Mouse (Mus musculus) kidney, embryonic 16.5 days (tissue): ENCODE results near the gene Tecpr2. TPM values are rescaled to one million over a fixed set of nuclear protein-coding genes. Genes with fewer than 3 reads are reported as not detected.

Experiments
- ATAC-seq: fragments of 200-750 bp; cut with Nextera tagmentation; 2 replicates; pipeline ENCODE4 v1.8.0; 2017; ENCODE audit warnings: moderate TSS enrichment; ENCODE audit not compliant: low FRiP score, low TSS enrichment
- H3K27ac ChIP-seq: fragments of 300-500 bp; sonication (generic); 2 replicates; pipeline ENCODE4 v1.5.1; 2014; ENCODE audit warnings: low read length
- H3K27me3 ChIP-seq: fragments of 300-500 bp; sonication (generic); 2 replicates; pipeline ENCODE4 v1.6.1; 2014; ENCODE audit warnings: low read length, control low read depth, mixed read lengths; ENCODE audit not compliant: insufficient read depth
- H3K36me3 ChIP-seq: fragments of 300-500 bp; sonication (generic); 2 replicates; pipeline ENCODE4 v1.6.1; 2014; ENCODE audit warnings: low read length, control low read depth, mixed read lengths; ENCODE audit not compliant: insufficient read depth
- H3K4me1 ChIP-seq: fragments of 300-500 bp; sonication (generic); 2 replicates; pipeline ENCODE4 v1.6.1; 2014; ENCODE audit warnings: low read length, control low read depth, mixed read lengths; ENCODE audit not compliant: insufficient read depth
- H3K4me2 ChIP-seq: fragments of 300-500 bp; sonication (generic); replicated peaks from 2 replicates; pipeline ENCODE4 v1.6.1; 2014; ENCODE audit warnings: low read depth, low read length
- H3K4me3 ChIP-seq: fragments of 300-500 bp; sonication (generic); 2 replicates; pipeline ENCODE4 v1.5.1; 2014; ENCODE audit warnings: mild to moderate bottlenecking, low read length
- H3K9ac ChIP-seq: fragments of 300-500 bp; sonication (generic); replicated peaks from 2 replicates; pipeline ENCODE4 v1.6.1; 2014; ENCODE audit warnings: low read length
- H3K9me3 ChIP-seq: fragments of 300-500 bp; sonication (generic); 2 replicates; pipeline ENCODE4 v1.6.1; 2016; ENCODE audit warnings: low read length, control low read depth
- WGBS: fragments of 180-500 bp; shearing (Covaris S2); extraction: QIAGEN DNeasy Blood & Tissue Kit; methylation state at CpG from one replicate; pipeline ENCODE4 v1.1.7; 2014; 5-methylcytosine and 5-hydroxymethylcytosine counted together
- polyA plus RNA-seq: library from polyadenylated mRNA; unstranded; fragments of >200 nt; fragmentation: Nextera tagmentation; extraction: Ambion mirVana; gene quantifications from 2 replicates; pipeline ENCODE4 v1.2.1, GENCODE M21; 2015

Tecpr2 gene
- polyA plus RNA-seq, 1 experiment from 2014 or later: 3.6 TPM

- H3K4me2 ChIP-seq: peak overlapping the region; percentile 62
- peak overlapping the region; percentile 72 for H3K9ac ChIP-seq
- no peaks in the 10 kb centered on the region for H3K9me3 ChIP-seq
- ATAC-seq: no peak
- H3K36me3 ChIP-seq: no peaks in the 10 kb centered on the region
- peaks cover 5% of the 10 kb centered on the region for H3K4me1 ChIP-seq
- no peak overlapping the region; the same call in 1 of the 2 replicates for H3K27ac ChIP-seq
- H3K4me3 ChIP-seq: peak overlapping the region; percentile 58
- no peaks in the 10 kb centered on the region for H3K27me3 ChIP-seq
- 73% methylated on average over 12 of the region's 12 CpGs for WGBS
These were observed 103.7 kb downstream of the Tecpr2 start for GRCm38 (mm10) chr12:110992771-110993170.

- ATAC-seq: no peak
- Histone ChIP-seq H3K9ac (no peak overlapping the region), H3K27ac (no peak overlapping the region), H3K4me2 (no peak overlapping the region), H3K36me3 (no peaks in the 10 kb centered on the region), H3K9me3 (no peaks in the 10 kb centered on the region), H3K4me3 (no peak overlapping the region), H3K27me3 (no peaks in the 10 kb centered on the region), H3K4me1 (peaks cover 5% of the 10 kb centered on the region)
- 85% methylated on average over 3 of the region's 3 CpGs for WGBS
These were observed 104.2 kb downstream of the Tecpr2 start for GRCm38 (mm10) chr12:110993226-110993625.

- no peak overlapping the region for H3K4me2 ChIP-seq
- H3K4me1 ChIP-seq: peaks cover 5% of the 10 kb centered on the region
- no peaks in the 10 kb centered on the region for H3K36me3 ChIP-seq
- no peaks in the 10 kb centered on the region for H3K27me3 ChIP-seq
- H3K9me3 ChIP-seq: no peaks in the 10 kb centered on the region
- H3K27ac ChIP-seq: no peak overlapping the region
- no peak overlapping the region for H3K4me3 ChIP-seq
- H3K9ac ChIP-seq: no peak overlapping the region
- WGBS: 28% methylated on average over 12 of the region's 12 CpGs
- no peak for ATAC-seq
These were observed 105.6 kb downstream of the Tecpr2 start for GRCm38 (mm10) chr12:110994666-110995065.

DNA sequence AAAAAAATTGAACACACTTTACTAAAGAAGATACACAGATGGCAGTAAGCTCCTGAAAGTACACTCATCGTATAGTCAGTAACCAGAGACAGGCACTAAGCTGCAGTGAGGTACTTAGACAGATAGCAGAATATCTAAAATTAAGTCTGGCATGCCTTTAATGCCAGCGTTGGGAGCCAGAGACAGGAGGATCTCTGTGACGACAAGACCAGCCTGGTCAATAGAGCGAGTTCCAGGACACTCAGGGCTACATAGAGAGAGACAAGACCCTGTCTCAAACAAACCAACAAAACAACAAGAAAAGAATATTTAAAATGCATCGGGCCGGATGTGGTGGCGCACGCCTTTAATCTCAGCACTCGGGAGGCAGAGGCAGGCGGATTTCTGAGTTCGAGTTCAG is 109.0 kb downstream of the Tecpr2 start:
- Histone ChIP-seq H3K36me3 (no peaks in the 10 kb centered on the region), H3K9me3 (no peaks in the 10 kb centered on the region), H3K27me3 (no peaks in the 10 kb centered on the region), H3K4me1 (no peaks in the 10 kb centered on the region), H3K9ac (no peak overlapping the region), H3K4me2 (no peak overlapping the region), H3K27ac (no peak overlapping the region), H3K4me3 (no peak overlapping the region)
- 97% methylated on average over 11 of the region's 11 CpGs for WGBS
- ATAC-seq: no peak

GRCm38 (mm10) chr12:110999820-111000219 is 110.8 kb downstream of the Tecpr2 start:
- ATAC-seq: no peak
- H3K4me1 ChIP-seq: no peaks in the 10 kb centered on the region
- no peaks in the 10 kb centered on the region for H3K9me3 ChIP-seq
- 93% methylated on average over 2 of the region's 2 CpGs for WGBS
- no peak overlapping the region for H3K9ac ChIP-seq
- H3K4me3 ChIP-seq: no peak overlapping the region
- no peak overlapping the region for H3K27ac ChIP-seq
- no peaks in the 10 kb centered on the region for H3K27me3 ChIP-seq
- no peak overlapping the region for H3K4me2 ChIP-seq
- no peaks in the 10 kb centered on the region for H3K36me3 ChIP-seq

- Histone ChIP-seq H3K27ac (no peak overlapping the region), H3K4me1 (no peaks in the 10 kb centered on the region), H3K9ac (no peak overlapping the region), H3K36me3 (no peaks in the 10 kb centered on the region), H3K27me3 (no peaks in the 10 kb centered on the region), H3K4me3 (no peak overlapping the region), H3K4me2 (no peak overlapping the region), H3K9me3 (no peaks in the 10 kb centered on the region)
- no peak for ATAC-seq
- WGBS: 90% methylated on average over 7 of the region's 7 CpGs
These were observed 111.9 kb downstream of the Tecpr2 start for GRCm38 (mm10) chr12:111000956-111001355.

DNA sequence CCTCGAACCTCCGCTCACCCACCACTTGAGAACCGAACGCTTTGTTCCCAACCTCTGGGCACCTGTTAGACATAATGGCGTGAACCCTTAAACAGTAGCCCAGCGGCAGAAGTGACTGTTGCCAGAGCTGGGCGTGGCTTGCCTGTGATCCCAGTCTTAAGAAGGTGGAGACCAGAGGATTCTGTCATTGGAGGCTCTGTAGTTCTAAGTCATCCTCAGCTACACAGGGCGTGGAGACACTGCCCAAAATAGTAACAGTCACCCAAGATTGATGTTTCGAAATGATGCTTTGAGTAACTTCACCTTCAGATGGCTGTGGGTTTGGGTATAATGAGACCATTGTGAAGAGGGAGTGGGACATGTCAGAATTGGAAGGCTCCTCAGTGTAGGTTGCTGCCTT is 115.1 kb downstream of the Tecpr2 start:
- Histone ChIP-seq H3K27me3 (no peaks in the 10 kb centered on the region), H3K9me3 (no peaks in the 10 kb centered on the region), H3K4me3 (no peak overlapping the region), H3K4me1 (peaks cover 19% of the 10 kb centered on the region), H3K4me2 (no peak overlapping the region), H3K27ac (no peak overlapping the region), H3K9ac (no peak overlapping the region), H3K36me3 (no peaks in the 10 kb centered on the region)
- WGBS: 83% methylated on average over 9 of the region's 9 CpGs
- no peak for ATAC-seq

DNA sequence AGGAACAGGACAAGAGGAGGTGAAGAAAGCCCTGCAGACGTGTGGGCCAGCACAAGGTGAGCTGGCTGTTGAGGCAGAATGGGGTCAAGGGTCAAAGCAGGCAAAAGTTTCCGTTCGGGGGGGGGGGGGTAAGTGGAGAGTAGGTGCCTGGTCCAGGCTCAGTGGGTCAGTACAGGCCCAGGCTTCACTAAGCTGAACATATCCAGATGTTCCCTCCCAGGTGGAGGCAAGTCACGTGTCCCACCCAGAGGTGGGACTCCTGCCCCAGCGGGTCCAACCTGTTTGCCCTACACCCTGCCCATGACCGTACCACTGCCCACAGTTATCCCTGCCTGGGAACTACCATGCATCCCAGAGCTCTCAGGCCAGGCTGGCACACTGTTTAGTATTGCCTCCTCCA is 116.7 kb downstream of the Tecpr2 start:
- Histone ChIP-seq H3K9me3 (no peaks in the 10 kb centered on the region), H3K9ac (no peak overlapping the region), H3K27ac (no peak overlapping the region), H3K4me2 (no peak overlapping the region), H3K36me3 (no peaks in the 10 kb centered on the region), H3K4me1 (peaks cover 19% of the 10 kb centered on the region), H3K27me3 (no peaks in the 10 kb centered on the region), H3K4me3 (no peak overlapping the region)
- peak; percentile 36; the same call in 1 of the 2 replicates for ATAC-seq
- WGBS: 65% methylated on average over 6 of the region's 6 CpGs

- WGBS: 70% methylated on average over 5 of the region's 5 CpGs
- H3K36me3 ChIP-seq: no peaks in the 10 kb centered on the region
- no peaks in the 10 kb centered on the region for H3K27me3 ChIP-seq
- H3K27ac ChIP-seq: no peak overlapping the region
- no peak overlapping the region for H3K9ac ChIP-seq
- peaks cover 19% of the 10 kb centered on the region for H3K4me1 ChIP-seq
- no peak overlapping the region for H3K4me3 ChIP-seq
- H3K9me3 ChIP-seq: no peaks in the 10 kb centered on the region
- ATAC-seq: peak; percentile 18; the same call in 1 of the 2 replicates
- no peak overlapping the region for H3K4me2 ChIP-seq
These were observed 117.3 kb downstream of the Tecpr2 start for GRCm38 (mm10) chr12:111006339-111006738.

- Histone ChIP-seq H3K27me3 (no peaks in the 10 kb centered on the region), H3K4me1 (peaks cover 19% of the 10 kb centered on the region), H3K9ac (no peak overlapping the region), H3K4me3 (no peak overlapping the region), H3K27ac (peak overlapping the region; percentile 22; the same call in 1 of the 2 replicates), H3K9me3 (no peaks in the 10 kb centered on the region), H3K36me3 (no peaks in the 10 kb centered on the region), H3K4me2 (no peak overlapping the region)
- WGBS: 63% methylated on average over 11 of the region's 14 CpGs
- peak; percentile 39; the same call in 1 of the 2 replicates for ATAC-seq
These were observed 118.4 kb downstream of the Tecpr2 start for GRCm38 (mm10) chr12:111007134-111008103.
